Mouse (Mus musculus): ENCODE data around the gene Dpm2.

- TF ChIP-seq TAL1 (IDR thresholded peaks at IDR 0.05; ENCODE audit: low read length) (no peak), GATA1 (IDR thresholded peaks at IDR 0.05; ENCODE audit: low read length) (no peak)
Observed at GRCm38 (mm10) chr2:32576532-32576931, 5.9 kb downstream of the Dpm2 start.
